Mouse (Mus musculus): ENCODE measurements around the gene Ebf4.

DNA sequence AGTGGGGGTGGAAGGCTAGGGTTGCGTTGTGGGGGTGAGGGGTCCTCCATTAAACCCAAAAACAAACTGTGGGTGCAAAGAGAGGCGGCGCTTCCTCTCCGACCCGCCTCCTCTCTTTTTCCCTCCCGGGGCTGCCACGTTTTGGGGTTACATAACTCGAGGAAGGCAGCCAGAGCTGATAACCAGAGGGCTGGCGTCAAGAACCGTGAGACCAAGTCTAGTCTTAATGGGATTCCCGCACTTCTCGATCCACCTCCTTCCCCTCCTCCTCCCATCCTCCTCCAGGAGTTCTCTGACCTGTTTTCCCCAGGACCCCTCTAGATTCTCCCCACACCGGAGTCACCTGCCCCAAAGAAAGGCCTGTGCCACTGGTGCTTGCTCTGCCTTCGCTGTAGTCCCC lies 103.1 kb downstream of the Ebf4 start:
- TF ChIP-seq CTCF (IDR thresholded peaks at IDR 0.05) (no peak), POLR2A (IDR thresholded peaks at IDR 0.05; ENCODE audit: insufficient read depth, low read depth, low read length) (no peak)

Measured in heart, adult 2 months (tissue).